Mouse (Mus musculus) forebrain, embryonic 16.5 days (tissue): ENCODE measurements around the gene Lin28b. TPM values are rescaled to one million over a fixed set of nuclear protein-coding genes. Genes with fewer than 3 reads are reported as not detected.

Experiments
- ATAC-seq: fragments of 200-750 bp; cut with Nextera tagmentation; 2 replicates; pipeline ENCODE4 v1.8.0; 2017; ENCODE audit warnings: mild to moderate bottlenecking, moderate library complexity
- H3K27ac ChIP-seq: fragments of 300-500 bp; sonication (generic); 2 replicates; pipeline ENCODE4 v1.5.1; 2014; ENCODE audit warnings: low read length, control low read depth
- H3K27me3 ChIP-seq: fragments of 300-500 bp; sonication (generic); replicated peaks from 2 replicates; pipeline ENCODE4 v1.6.1; 2014; ENCODE audit warnings: low read length; ENCODE audit not compliant: control insufficient read depth, insufficient read depth
- H3K36me3 ChIP-seq: fragments of 300-500 bp; sonication (generic); 2 replicates; pipeline ENCODE4 v1.6.1; 2014; ENCODE audit not compliant: control insufficient read depth, insufficient read depth
- H3K4me1 ChIP-seq: fragments of 300-500 bp; sonication (generic); replicated peaks from 2 replicates; pipeline ENCODE4 v1.6.1; 2014; ENCODE audit warnings: low read length; ENCODE audit not compliant: control insufficient read depth, insufficient read depth
- H3K4me2 ChIP-seq: fragments of 300-500 bp; sonication (generic); 2 replicates; pipeline ENCODE4 v1.6.1; 2014; ENCODE audit warnings: mild to moderate bottlenecking, low read length, control low read depth
- H3K4me3 ChIP-seq: fragments of 300-500 bp; sonication (generic); replicated peaks from 2 replicates; pipeline ENCODE4 v1.5.1; 2014; ENCODE audit warnings: mild to moderate bottlenecking, low read length, control low read depth
- H3K9ac ChIP-seq: fragments of 300-500 bp; sonication (generic); replicated peaks from 2 replicates; pipeline ENCODE4 v1.6.1; 2014; ENCODE audit warnings: low read depth, low read length, control low read depth
- H3K9me3 ChIP-seq: fragments of 300-500 bp; sonication (generic); 2 replicates; pipeline ENCODE4 v1.6.1; 2016; ENCODE audit warnings: low read length; ENCODE audit not compliant: control insufficient read depth
- WGBS: fragments of 180-500 bp; shearing (Covaris S2); extraction: QIAGEN DNeasy Blood & Tissue Kit; methylation state at CpG from one replicate; pipeline ENCODE4 v1.1.7; 2014; 5-methylcytosine and 5-hydroxymethylcytosine counted together
- polyA plus RNA-seq: library from polyadenylated mRNA; unstranded; fragments of >200 nt; fragmentation: Nextera tagmentation; extraction: Ambion mirVana; gene quantifications from 2 replicates; pipeline ENCODE4 v1.2.1, GENCODE M21; 2015

Gene Lin28b
- 3.2 and 5.2 TPM in 2 replicates for polyA plus RNA-seq

- no peaks in the 10 kb centered on the region for H3K9me3 ChIP-seq
- ATAC-seq, result peak; percentile 91
- peak within 1 kb of the TSS; percentile 80 for H3K27ac ChIP-seq
- WGBS, result under 1% methylated on average over 96 of the region's 139 CpGs
- H3K4me3 ChIP-seq, result peak within 1 kb of the TSS; percentile 75
- peak within 1 kb of the TSS; percentile 85 for H3K4me2 ChIP-seq
- H3K36me3 ChIP-seq, result no peaks in the 10 kb centered on the region
- H3K4me1 ChIP-seq, result peaks cover 2% of the 10 kb centered on the region; the same call in 1 of the 2 replicates
- H3K27me3 ChIP-seq, result peaks cover 5% of the 10 kb centered on the region; the same call in 1 of the 2 replicates
- peak within 1 kb of the TSS; percentile 71 for H3K9ac ChIP-seq
Observed at GRCm38 (mm10) chr10:45485761-45486602, at the start of gene Lin28b. Lin28b (minus strand) TSS chr10:45486395.

GRCm38 (mm10) chr10:45511764-45512163 lies 25.6 kb upstream of the Lin28b start:
- 66% methylated on average over 2 of the region's 2 CpGs for WGBS
- ATAC-seq, result no peak
- Histone ChIP-seq H3K4me1 (no peaks in the 10 kb centered on the region), H3K27me3 (no peaks in the 10 kb centered on the region), H3K27ac (no peak overlapping the region), H3K9ac (no peak overlapping the region), H3K4me3 (no peak overlapping the region), H3K4me2 (no peak overlapping the region), H3K9me3 (no peaks in the 10 kb centered on the region), H3K36me3 (no peaks in the 10 kb centered on the region)

GRCm38 (mm10) chr10:45510662-45511061 lies 24.5 kb upstream of the Lin28b start:
- H3K27ac ChIP-seq, result no peak overlapping the region
- no peaks in the 10 kb centered on the region for H3K36me3 ChIP-seq
- 0 out of 2 replicates have a peak, but pooled peaks cover 4% of the 10 kb centered on the region for H3K27me3 ChIP-seq
- H3K4me3 ChIP-seq, result no peak overlapping the region
- ATAC-seq, result no peak
- H3K9ac ChIP-seq, result no peak overlapping the region
- 87% methylated on average over 3 of the region's 3 CpGs for WGBS
- no peak overlapping the region for H3K4me2 ChIP-seq
- H3K9me3 ChIP-seq, result no peaks in the 10 kb centered on the region
- no peaks in the 10 kb centered on the region for H3K4me1 ChIP-seq

GRCm38 (mm10) chr10:45500259-45500658 lies 14.1 kb upstream of the Lin28b start:
- Histone ChIP-seq H3K4me1 (no peaks in the 10 kb centered on the region), H3K27ac (no peak overlapping the region), H3K4me3 (no peak overlapping the region), H3K27me3 (peaks cover 6% of the 10 kb centered on the region), H3K4me2 (no peak overlapping the region), H3K36me3 (no peaks in the 10 kb centered on the region), H3K9ac (no peak overlapping the region), H3K9me3 (no peaks in the 10 kb centered on the region)
- 65% methylated on average over 1 of the region's 1 CpGs for WGBS
- ATAC-seq, result peak; percentile 73

- Histone ChIP-seq H3K9me3 (no peaks in the 10 kb centered on the region), H3K4me2 (peak overlapping the region; percentile 85), H3K27me3 (peaks cover 6% of the 10 kb centered on the region; the same call in 1 of the 2 replicates), H3K9ac (peak overlapping the region; percentile 71), H3K4me1 (peaks cover 2% of the 10 kb centered on the region; the same call in 1 of the 2 replicates), H3K4me3 (peak overlapping the region; percentile 75), H3K27ac (no peak overlapping the region; the same call in 1 of the 2 replicates), H3K36me3 (no peaks in the 10 kb centered on the region)
- peak; percentile 74; the same call in 1 of the 2 replicates for ATAC-seq
- WGBS, result 0% methylated on average over 40 of the region's 40 CpGs
Observed at GRCm38 (mm10) chr10:45486603-45486946, 380 bp upstream of the Lin28b start.

GRCm38 (mm10) chr10:45485226-45485760 lies 902 bp downstream of the Lin28b start:
- ATAC-seq, result no peak
- Histone ChIP-seq H3K4me2 (peak overlapping the region; percentile 85), H3K9ac (peak overlapping the region; percentile 71), H3K36me3 (no peaks in the 10 kb centered on the region), H3K27me3 (peaks cover 5% of the 10 kb centered on the region; the same call in 1 of the 2 replicates), H3K4me3 (peak overlapping the region; percentile 75), H3K27ac (peak overlapping the region; percentile 80), H3K9me3 (no peaks in the 10 kb centered on the region), H3K4me1 (peaks cover 2% of the 10 kb centered on the region; the same call in 1 of the 2 replicates)
- under 1% methylated on average over 32 of the region's 32 CpGs for WGBS

- 59% methylated on average over 2 of the region's 2 CpGs for WGBS
- Histone ChIP-seq H3K4me3 (no peak overlapping the region), H3K27me3 (no peaks in the 10 kb centered on the region; the same call in 1 of the 2 replicates), H3K9ac (no peak overlapping the region), H3K9me3 (no peaks in the 10 kb centered on the region), H3K27ac (no peak overlapping the region), H3K4me2 (no peak overlapping the region), H3K4me1 (peaks cover 2% of the 10 kb centered on the region; the same call in 1 of the 2 replicates), H3K36me3 (no peaks in the 10 kb centered on the region)
- no peak for ATAC-seq
Observed at GRCm38 (mm10) chr10:45483210-45483609, 3.0 kb downstream of the Lin28b start.

- Histone ChIP-seq H3K36me3 (no peaks in the 10 kb centered on the region), H3K4me3 (peak overlapping the region; percentile 19; the same call in 1 of the 2 replicates), H3K9ac (no peak overlapping the region), H3K4me1 (peaks cover 14% of the 10 kb centered on the region), H3K27ac (no peak overlapping the region), H3K9me3 (no peaks in the 10 kb centered on the region), H3K4me2 (peak overlapping the region; percentile 22), H3K27me3 (peaks cover 25% of the 10 kb centered on the region)
- 3% methylated on average over 21 of the region's 21 CpGs for WGBS
- ATAC-seq, result no peak
Observed at GRCm38 (mm10) chr10:45473663-45474333, 12.4 kb downstream of the Lin28b start.

- H3K4me3 ChIP-seq, result no peak overlapping the region
- no peaks in the 10 kb centered on the region for H3K36me3 ChIP-seq
- no peak for ATAC-seq
- H3K4me2 ChIP-seq, result no peak overlapping the region
- H3K9me3 ChIP-seq, result no peaks in the 10 kb centered on the region
- no peak overlapping the region for H3K9ac ChIP-seq
- peaks cover 14% of the 10 kb centered on the region for H3K4me1 ChIP-seq
- H3K27ac ChIP-seq, result no peak overlapping the region
- WGBS, result 10% methylated on average over 5 of the region's 5 CpGs
- peaks cover 25% of the 10 kb centered on the region for H3K27me3 ChIP-seq
Observed at GRCm38 (mm10) chr10:45473143-45473484, 13.1 kb downstream of the Lin28b start.
